14 mouse cellular contexts compared by ENCODE assay signal in the genomic region with DNA sequence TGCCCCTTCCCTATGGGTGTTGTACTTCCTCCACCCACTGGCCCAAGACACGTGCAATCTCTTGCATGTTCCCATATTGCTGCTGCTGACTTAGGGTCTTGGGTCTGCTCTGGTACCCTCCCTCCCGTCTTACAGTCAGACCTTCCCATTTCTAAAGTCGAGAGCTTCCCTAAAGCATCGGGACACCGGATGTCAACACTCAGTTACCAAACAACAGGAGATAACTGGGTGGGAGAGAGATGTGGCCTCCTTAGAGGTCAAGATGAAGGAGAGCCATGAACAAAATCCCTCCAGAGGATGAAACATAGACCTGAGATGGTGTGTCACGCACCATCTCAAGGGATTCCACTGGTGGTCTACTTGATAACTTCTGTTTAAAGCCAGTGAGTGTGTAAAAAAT.
DNase-seq lines count a peak whose midpoint lies in the region.
"Had no signal": no experiment of that assay in that cellular context is flagged by ENCODE, and none has a peak within 500 bp of the region (broad histone marks: within the 10 kb centered on the region; RNA-seq: fewer than 3 reads in every experiment).

No protein-coding gene starts in this region.

- intact Hi-C loops in heart, postnatal 14 days (cut with DNase I): no loop called here

- peak; percentile 96 for DNase-seq in heart, adult 11 months
- DNase-seq in heart, postnatal 14 days: no peak
- DNase-seq in skeletal muscle tissue, adult 2 months (ENCODE audit: low read depth, low spot score): peak; percentile 21
- no peak for DNase-seq in adrenal gland, postnatal 14 days
- DNase-seq: adrenal gland, adult 2 months; adrenal gland, adult 8-10 months; adrenal gland, postnatal 10 days; adrenal gland, postnatal 25 days; adrenal gland, postnatal 36 days; B cell, adult 2 months; cerebellum, adult 11 months; cerebellum, adult 11-12 months; cerebellum, adult 18-20 months; cerebellum, adult 2 months had no signal

Comparison
In these comparisons a context has a peak if more than half of its experiments do, and no peak if none do; other contexts are left out.
1. DNase-seq: peak in heart, adult 11 months (single experiment) and skeletal muscle tissue, adult 2 months (single experiment); none in heart, postnatal 14 days (0 of 2) and adrenal gland, postnatal 14 days (single experiment).